Mouse (Mus musculus) intestine, embryonic 15.5 days (tissue): ENCODE data around the gene Fam155a. TPM values are rescaled to one million over a fixed set of nuclear protein-coding genes. Genes with fewer than 3 reads are reported as not detected.

Experiments used
- ATAC-seq: fragments of 200-750 bp; cut with Nextera tagmentation; 2 replicates; pipeline ENCODE4 v1.8.0; 2017; ENCODE audit warnings: moderate TSS enrichment, moderate library complexity
- H3K27ac ChIP-seq: fragments of 300-500 bp; sonication (generic); 2 replicates; pipeline ENCODE4 v1.5.1; 2015; ENCODE audit warnings: mild to moderate bottlenecking, inconsistent platforms
- H3K27me3 ChIP-seq: fragments of 300-500 bp; sonication (generic); replicated peaks from 2 replicates; pipeline ENCODE4 v1.6.1; 2015; ENCODE audit warnings: inconsistent platforms
- H3K36me3 ChIP-seq: fragments of 300-500 bp; sonication (generic); 2 replicates; pipeline ENCODE4 v1.6.1; 2015; ENCODE audit warnings: inconsistent platforms
- H3K4me1 ChIP-seq: fragments of 300-500 bp; sonication (generic); replicated peaks from 2 replicates; pipeline ENCODE4 v1.6.1; 2015; ENCODE audit warnings: inconsistent platforms
- H3K4me2 ChIP-seq: fragments of 300-500 bp; sonication (generic); replicated peaks from 2 replicates; pipeline ENCODE4 v1.6.1; 2015; ENCODE audit warnings: mild to moderate bottlenecking, inconsistent platforms
- H3K4me3 ChIP-seq: fragments of 300-500 bp; sonication (generic); replicated peaks from 2 replicates; pipeline ENCODE4 v1.5.1; 2015; ENCODE audit warnings: inconsistent platforms
- H3K9ac ChIP-seq: fragments of 300-500 bp; sonication (generic); 2 replicates; pipeline ENCODE4 v1.6.1; 2015; ENCODE audit warnings: inconsistent platforms
- H3K9me3 ChIP-seq: fragments of 300-500 bp; sonication (generic); 2 replicates; pipeline ENCODE4 v1.6.1; 2016; ENCODE audit warnings: inconsistent platforms
- WGBS: fragments of 180-500 bp; shearing (Covaris S2); methylation state at CpG from one replicate; pipeline ENCODE4 v1.1.7; 2015; 5-methylcytosine and 5-hydroxymethylcytosine counted together
- polyA plus RNA-seq: library from polyadenylated mRNA; unstranded; fragments of >200 nt; fragmentation: Nextera tagmentation; extraction: Ambion mirVana; gene quantifications from 2 replicates; pipeline ENCODE4 v1.2.1, GENCODE M21; 2015

The Fam155a gene
- polyA plus RNA-seq, 1 experiment from 2014 or later = 1.4 TPM

DNA sequence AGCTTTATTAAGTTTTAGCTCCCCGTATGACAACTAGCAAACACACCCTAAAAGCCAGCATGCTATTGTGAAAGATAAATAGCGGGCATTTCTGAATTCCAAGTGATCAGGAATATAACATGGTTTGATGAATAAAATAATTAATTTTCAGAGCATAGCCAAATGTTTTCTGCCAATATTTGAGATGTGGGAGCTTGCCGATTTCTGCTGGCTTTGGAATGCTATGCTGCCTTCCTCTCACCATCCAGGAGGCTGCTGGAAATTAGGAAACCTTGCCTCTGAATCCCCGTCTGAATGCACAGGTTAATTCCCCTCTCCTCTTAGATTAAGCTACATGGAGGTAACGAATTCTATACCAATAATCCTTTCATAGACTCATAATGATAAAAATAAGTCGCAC is 116.1 kb downstream of the Fam155a start:
- WGBS = 81% methylated on average over 6 of the region's 6 CpGs
- no peaks in the 10 kb centered on the region for H3K4me1 ChIP-seq
- no peaks in the 10 kb centered on the region for H3K27me3 ChIP-seq
- H3K36me3 ChIP-seq = no peaks in the 10 kb centered on the region
- ATAC-seq = no peak
- no peak overlapping the region for H3K4me3 ChIP-seq
- no peaks in the 10 kb centered on the region for H3K9me3 ChIP-seq
- no peak overlapping the region for H3K27ac ChIP-seq
- H3K9ac ChIP-seq = no peak overlapping the region
- H3K4me2 ChIP-seq = no peak overlapping the region

DNA sequence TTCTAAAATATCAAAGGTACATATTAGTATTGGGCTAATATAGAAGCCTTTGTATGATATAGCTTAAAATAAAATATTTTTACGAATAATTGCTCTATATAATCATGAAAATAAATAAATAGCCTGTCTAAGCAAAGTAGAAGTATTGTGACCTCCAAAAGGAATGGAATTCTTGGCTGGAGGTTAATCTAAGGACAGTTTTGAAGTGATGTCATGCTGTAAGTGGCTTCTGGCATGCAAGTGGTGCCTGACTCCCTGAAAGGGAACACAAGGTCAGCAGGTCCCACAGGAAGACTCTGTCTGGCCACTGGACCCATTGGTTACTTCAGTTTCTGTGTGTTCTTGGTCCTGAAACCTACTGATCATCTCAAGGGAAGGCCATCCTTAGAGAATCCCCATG is 117.3 kb downstream of the Fam155a start:
- no peak overlapping the region for H3K27ac ChIP-seq
- no peak overlapping the region for H3K9ac ChIP-seq
- WGBS = 45% methylated on average over 1 of the region's 1 CpGs
- no peak overlapping the region for H3K4me2 ChIP-seq
- no peaks in the 10 kb centered on the region for H3K4me1 ChIP-seq
- H3K27me3 ChIP-seq = no peaks in the 10 kb centered on the region
- H3K9me3 ChIP-seq = no peaks in the 10 kb centered on the region
- H3K36me3 ChIP-seq = no peaks in the 10 kb centered on the region
- no peak overlapping the region for H3K4me3 ChIP-seq
- no peak for ATAC-seq

DNA sequence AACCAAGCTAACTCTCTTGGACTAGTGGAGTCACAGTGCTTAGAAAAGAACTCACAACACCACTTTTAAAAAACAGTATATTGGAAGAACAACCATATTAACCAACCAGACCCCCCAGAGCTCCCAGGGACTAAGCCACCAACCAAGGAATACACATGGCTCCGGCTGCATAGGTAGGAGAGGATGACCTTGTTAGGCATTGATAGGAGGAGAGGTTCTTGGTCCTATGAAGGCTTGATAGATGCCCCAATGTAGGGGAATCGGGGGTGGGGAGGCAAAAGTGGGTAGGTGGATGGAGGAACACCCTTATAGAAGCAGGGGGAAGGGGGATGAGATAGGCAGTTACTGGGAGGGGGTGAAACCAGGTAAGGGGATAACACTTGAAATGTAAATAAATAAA is 132.8 kb downstream of the Fam155a start:
- H3K27ac ChIP-seq = no peak overlapping the region
- no peaks in the 10 kb centered on the region for H3K4me1 ChIP-seq
- no peak overlapping the region for H3K4me3 ChIP-seq
- H3K9me3 ChIP-seq = no peaks in the 10 kb centered on the region
- H3K4me2 ChIP-seq = no peak overlapping the region
- no peak overlapping the region for H3K9ac ChIP-seq
- H3K36me3 ChIP-seq = no peaks in the 10 kb centered on the region
- ATAC-seq = no peak
- WGBS = 94% methylated on average over 2 of the region's 2 CpGs
- H3K27me3 ChIP-seq = no peaks in the 10 kb centered on the region

DNA sequence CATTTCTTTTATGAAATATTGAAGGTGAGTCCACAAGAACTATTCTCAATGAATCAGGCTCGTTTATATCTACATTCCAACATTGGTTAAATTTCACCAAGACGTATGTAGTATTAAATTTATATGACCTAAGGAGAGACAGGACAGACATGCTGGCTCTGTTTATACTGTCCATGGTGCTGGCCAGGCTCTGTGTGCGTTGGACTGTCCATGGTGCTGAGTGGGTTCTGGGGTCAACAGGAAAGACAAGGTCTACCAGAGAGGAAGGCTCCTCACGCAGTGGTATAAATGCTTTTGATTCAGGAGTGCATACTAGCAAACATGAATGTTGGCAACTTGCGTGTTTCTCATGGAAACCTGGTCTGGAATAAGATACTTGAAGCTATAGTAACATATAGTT is 135.7 kb downstream of the Fam155a start:
- Histone ChIP-seq H3K4me3 (no peak overlapping the region), H3K4me1 (no peaks in the 10 kb centered on the region), H3K36me3 (no peaks in the 10 kb centered on the region), H3K4me2 (no peak overlapping the region), H3K27me3 (no peaks in the 10 kb centered on the region), H3K27ac (no peak overlapping the region), H3K9ac (no peak overlapping the region), H3K9me3 (no peaks in the 10 kb centered on the region)
- WGBS = 59% methylated on average over 5 of the region's 5 CpGs
- no peak for ATAC-seq

DNA sequence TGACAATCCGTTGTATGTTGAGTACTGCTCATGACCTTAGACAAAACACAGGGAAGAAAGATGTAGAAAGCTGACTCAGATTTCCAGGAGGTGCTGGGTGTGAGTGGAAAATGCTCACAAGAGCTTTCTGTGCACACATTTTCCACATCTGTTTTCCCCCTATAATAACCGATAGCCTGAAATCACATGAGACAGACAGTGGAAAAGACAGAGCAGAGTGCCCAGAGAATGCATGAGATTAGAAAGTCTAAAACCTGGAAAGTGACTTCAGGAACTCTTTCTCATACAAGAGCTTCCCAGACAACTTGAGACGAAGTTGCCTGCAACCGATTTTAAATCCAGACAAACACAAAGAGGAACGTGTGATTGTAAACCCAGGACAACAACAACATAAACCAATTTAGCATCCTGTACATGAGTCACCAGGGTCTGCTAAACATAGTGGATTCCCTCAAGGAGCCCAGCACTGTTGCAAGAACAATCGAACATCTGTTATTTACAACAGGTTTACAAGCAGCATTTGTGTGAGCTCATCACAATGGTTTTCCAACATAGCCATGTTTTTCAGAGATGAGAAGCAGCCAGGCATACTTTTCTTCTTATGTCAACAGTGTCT is 163.8 kb downstream of the Fam155a start:
- Histone ChIP-seq H3K4me2 (no peak overlapping the region), H3K27me3 (no peaks in the 10 kb centered on the region), H3K4me3 (no peak overlapping the region), H3K9ac (no peak overlapping the region), H3K9me3 (no peaks in the 10 kb centered on the region), H3K4me1 (no peaks in the 10 kb centered on the region), H3K27ac (no peak overlapping the region), H3K36me3 (no peaks in the 10 kb centered on the region)
- WGBS = 59% methylated on average over 6 of the region's 6 CpGs
- ATAC-seq = no peak

DNA sequence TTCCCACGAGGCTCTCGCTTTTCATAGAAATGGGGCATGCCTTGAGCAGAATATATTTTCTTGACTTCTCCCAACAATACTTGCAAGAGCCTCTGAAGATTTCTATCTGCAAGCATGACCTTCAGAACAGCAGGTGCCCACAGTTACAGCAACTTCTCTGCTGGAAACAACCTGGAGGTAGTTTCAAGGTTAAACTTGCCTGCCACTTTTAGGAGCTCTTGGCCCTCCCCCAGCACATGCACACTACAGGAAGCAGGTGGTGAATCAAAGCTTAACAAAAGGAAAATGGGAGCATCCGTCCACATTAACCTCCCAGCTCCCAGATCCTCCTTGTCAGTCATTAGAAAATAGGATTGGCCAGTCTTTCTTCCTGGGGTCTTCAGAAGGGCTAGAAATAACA is 175.0 kb downstream of the Fam155a start:
- H3K27ac ChIP-seq = no peak overlapping the region
- 60% methylated on average over 3 of the region's 3 CpGs for WGBS
- H3K9ac ChIP-seq = no peak overlapping the region
- no peaks in the 10 kb centered on the region for H3K27me3 ChIP-seq
- H3K4me3 ChIP-seq = no peak overlapping the region
- no peak overlapping the region for H3K4me2 ChIP-seq
- no peaks in the 10 kb centered on the region for H3K9me3 ChIP-seq
- no peak for ATAC-seq
- H3K4me1 ChIP-seq = no peaks in the 10 kb centered on the region
- no peaks in the 10 kb centered on the region for H3K36me3 ChIP-seq

DNA sequence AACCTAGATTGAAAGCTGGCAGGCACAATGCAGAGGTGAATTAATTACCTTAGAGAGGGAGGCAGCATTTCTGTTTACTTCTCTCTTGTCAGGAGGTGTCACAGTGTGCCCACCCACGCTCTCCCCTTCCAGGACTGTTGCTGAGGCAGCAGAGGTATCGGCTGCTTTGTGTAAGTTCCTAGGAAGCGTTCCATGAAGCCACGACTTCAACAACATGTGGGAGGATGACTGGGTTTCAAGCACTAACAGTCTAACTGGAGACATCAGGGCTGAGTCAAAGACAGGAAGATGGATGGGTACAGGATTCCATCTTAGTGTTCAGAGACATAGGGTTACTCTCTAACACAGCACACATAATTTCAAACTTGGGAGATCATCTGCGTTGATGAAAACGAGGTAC is 189.1 kb downstream of the Fam155a start:
- no peak for ATAC-seq
- Histone ChIP-seq H3K9ac (no peak overlapping the region), H3K4me1 (no peaks in the 10 kb centered on the region), H3K9me3 (no peaks in the 10 kb centered on the region), H3K4me3 (no peak overlapping the region), H3K4me2 (no peak overlapping the region), H3K27me3 (no peaks in the 10 kb centered on the region), H3K36me3 (no peaks in the 10 kb centered on the region), H3K27ac (no peak overlapping the region)
- WGBS = 54% methylated on average over 6 of the region's 6 CpGs

DNA sequence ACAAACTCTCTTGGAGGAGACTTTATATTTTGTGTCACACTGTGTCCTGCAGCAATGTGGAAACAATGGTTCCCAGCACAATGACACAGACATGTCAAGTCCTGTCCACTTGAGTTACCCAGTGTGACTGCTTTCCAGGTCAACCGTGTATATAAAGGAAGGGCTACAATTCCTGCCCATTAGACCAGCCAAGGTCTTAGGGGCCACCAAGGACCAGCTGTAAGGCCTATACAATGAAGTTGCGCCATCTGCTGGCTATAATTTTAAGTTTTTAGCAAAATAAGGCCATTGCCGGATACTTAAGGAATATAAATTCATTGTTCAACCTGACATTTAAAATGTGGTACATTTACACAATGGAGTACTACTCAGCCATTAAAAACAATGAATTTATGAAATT is 190.8 kb downstream of the Fam155a start:
- H3K27ac ChIP-seq = no peak overlapping the region
- ATAC-seq = no peak
- 24% methylated on average over 3 of the region's 3 CpGs for WGBS

DNA sequence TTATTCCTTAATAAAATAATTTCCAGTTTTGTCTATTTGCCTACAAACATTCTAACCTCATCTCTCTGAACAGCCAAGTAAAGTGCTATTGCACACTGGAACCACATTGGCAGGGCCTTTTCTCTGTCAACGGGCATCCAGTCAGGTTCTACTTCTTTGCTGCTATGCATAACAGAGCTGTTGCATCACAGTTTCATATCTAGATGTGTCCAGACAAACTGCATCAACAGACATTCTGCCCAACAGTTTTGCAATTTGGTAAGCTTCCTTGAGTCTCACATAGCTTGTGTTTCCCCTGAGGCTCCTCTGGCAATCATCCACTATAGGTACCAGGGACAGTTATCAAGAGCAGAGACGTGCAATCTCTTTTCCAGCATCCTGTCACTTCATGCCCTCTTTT is 199.0 kb downstream of the Fam155a start:
- ATAC-seq = no peak
- Histone ChIP-seq H3K9me3 (no peaks in the 10 kb centered on the region), H3K27me3 (no peaks in the 10 kb centered on the region), H3K4me1 (no peaks in the 10 kb centered on the region), H3K4me2 (no peak overlapping the region), H3K4me3 (no peak overlapping the region), H3K36me3 (no peaks in the 10 kb centered on the region), H3K27ac (no peak overlapping the region), H3K9ac (no peak overlapping the region)
- 89% methylated on average over 2 of the region's 2 CpGs for WGBS

More for the DNA sequence above, 190.8 kb downstream of the Fam155a start:
- Histone ChIP-seq H3K9me3 (no peaks in the 10 kb centered on the region), H3K9ac (no peak overlapping the region), H3K36me3 (no peaks in the 10 kb centered on the region), H3K27me3 (no peaks in the 10 kb centered on the region), H3K4me2 (no peak overlapping the region), H3K4me1 (no peaks in the 10 kb centered on the region), H3K4me3 (no peak overlapping the region)

DNA sequence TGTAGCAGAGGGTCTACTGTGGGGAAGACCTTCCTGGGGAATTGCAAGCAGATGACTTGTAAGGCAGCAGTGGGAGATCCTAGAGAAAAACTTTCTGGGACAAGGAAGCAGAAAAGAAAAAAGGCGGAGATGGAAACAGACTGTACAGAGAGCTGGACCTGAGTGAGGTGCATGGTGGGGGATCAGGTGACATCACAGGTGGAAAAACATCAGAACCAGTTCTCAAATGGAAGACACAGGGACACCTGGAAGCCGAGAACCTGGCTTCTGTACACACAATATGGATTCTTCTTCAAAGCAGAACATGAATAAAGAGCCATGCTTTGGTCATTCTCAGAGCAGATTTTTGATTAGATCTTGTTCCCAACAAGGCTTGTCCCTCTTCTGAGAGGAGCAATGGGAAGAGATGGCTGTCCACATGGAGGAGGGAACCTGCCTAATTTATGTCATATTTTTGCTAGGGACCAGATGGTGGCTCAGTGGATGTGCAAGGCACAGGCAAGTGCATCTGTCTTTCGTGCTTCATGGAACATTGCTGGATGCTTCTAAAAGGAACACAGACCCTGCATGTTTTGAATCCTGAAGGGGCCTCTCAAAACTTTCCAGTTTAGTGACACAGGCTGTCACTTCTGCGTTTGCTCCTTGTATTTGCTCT is 201.3 kb downstream of the Fam155a start:
- 77% methylated on average over 4 of the region's 4 CpGs for WGBS
- Histone ChIP-seq H3K36me3 (no peaks in the 10 kb centered on the region), H3K9ac (no peak overlapping the region), H3K4me3 (no peak overlapping the region), H3K9me3 (no peaks in the 10 kb centered on the region), H3K4me1 (no peaks in the 10 kb centered on the region), H3K27ac (no peak overlapping the region), H3K27me3 (no peaks in the 10 kb centered on the region), H3K4me2 (no peak overlapping the region)
- ATAC-seq = no peak

DNA sequence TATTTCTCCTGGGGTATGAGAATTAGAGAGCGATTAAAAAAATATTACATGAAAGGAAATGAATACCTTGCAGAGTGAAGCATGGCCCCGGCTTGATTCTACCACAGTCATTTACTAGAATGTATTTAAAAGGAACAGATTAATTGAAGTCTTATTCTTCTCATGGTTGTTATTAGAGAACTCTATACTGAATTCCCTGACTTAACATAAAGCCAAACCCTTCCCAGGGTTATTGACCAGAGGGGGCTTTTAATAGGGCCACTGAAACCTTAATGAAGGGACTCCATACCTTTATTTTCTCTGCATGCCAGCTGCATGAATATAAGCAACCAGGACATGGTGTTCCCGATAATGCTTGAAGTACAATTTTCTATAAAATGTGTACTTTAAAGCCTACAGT is 221.8 kb downstream of the Fam155a start:
- no peaks in the 10 kb centered on the region for H3K9me3 ChIP-seq
- no peak overlapping the region for H3K4me2 ChIP-seq
- 91% methylated on average over 3 of the region's 3 CpGs for WGBS
- H3K27me3 ChIP-seq = no peaks in the 10 kb centered on the region
- no peaks in the 10 kb centered on the region for H3K36me3 ChIP-seq
- H3K9ac ChIP-seq = no peak overlapping the region
- no peaks in the 10 kb centered on the region for H3K4me1 ChIP-seq
- H3K27ac ChIP-seq = no peak overlapping the region
- no peak overlapping the region for H3K4me3 ChIP-seq
- ATAC-seq = no peak

DNA sequence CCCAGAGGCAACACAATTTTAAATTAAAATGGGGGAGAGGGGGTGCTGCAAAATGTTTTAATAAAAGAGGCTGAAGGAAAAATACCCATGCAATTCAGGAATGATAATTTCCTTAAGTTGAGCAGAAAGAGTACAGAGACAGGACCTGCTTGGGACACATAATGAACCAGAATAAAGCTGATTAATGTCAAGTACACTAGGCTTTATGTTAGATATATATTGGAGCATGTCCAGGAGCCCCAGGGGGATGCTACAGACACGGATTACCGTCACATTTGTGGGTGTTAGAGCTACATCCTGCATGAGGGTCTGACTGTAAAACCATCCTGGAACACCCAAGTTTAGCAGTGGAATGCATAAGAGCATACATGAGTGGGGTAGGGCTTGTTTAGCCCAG is 223.4 kb downstream of the Fam155a start:
- Histone ChIP-seq H3K4me3 (no peak overlapping the region), H3K9ac (no peak overlapping the region), H3K36me3 (no peaks in the 10 kb centered on the region), H3K4me2 (no peak overlapping the region), H3K27me3 (no peaks in the 10 kb centered on the region), H3K27ac (no peak overlapping the region), H3K9me3 (no peaks in the 10 kb centered on the region), H3K4me1 (no peaks in the 10 kb centered on the region)
- no peak for ATAC-seq
- WGBS = 54% methylated on average over 2 of the region's 2 CpGs

DNA sequence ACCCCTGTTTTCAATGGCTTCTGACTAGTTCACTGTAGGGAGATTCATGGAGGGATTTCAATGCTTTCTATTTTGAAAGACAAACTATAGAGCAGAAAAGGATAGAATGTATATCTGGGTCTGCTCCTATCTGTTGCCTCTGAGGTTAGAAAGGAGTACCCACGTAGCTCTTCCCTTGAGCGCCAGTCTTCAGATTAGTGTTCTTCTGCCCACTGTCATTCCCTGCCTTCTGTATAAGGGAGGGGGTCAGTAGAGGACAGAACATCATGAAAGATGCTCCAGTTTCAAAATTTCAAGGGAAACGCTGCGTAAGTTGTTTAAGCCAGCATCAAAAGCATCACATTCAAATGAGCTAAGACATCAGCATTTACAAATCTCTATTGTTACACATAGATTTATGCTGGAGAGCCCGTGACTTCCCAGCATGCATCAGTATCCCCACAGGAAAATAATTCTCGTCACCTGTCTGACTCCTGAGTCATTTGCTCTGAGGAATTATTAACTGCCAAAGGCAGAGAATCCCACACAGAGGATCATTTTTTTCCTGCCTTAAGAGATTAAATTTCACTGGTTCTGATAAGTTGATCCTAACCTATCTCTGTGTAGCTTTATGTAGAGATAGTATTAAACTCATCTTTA is 223.9 kb downstream of the Fam155a start:
- no peak for ATAC-seq
- H3K9ac ChIP-seq = no peak overlapping the region
- WGBS = 75% methylated on average over 6 of the region's 6 CpGs

More for the DNA sequence above, 223.9 kb downstream of the Fam155a start:
- Histone ChIP-seq H3K4me2 (no peak overlapping the region), H3K27me3 (no peaks in the 10 kb centered on the region), H3K9me3 (no peaks in the 10 kb centered on the region), H3K27ac (no peak overlapping the region), H3K36me3 (no peaks in the 10 kb centered on the region), H3K4me1 (no peaks in the 10 kb centered on the region), H3K4me3 (no peak overlapping the region)
